Mouse (Mus musculus): ENCODE results near the gene Gria2.

DNA sequence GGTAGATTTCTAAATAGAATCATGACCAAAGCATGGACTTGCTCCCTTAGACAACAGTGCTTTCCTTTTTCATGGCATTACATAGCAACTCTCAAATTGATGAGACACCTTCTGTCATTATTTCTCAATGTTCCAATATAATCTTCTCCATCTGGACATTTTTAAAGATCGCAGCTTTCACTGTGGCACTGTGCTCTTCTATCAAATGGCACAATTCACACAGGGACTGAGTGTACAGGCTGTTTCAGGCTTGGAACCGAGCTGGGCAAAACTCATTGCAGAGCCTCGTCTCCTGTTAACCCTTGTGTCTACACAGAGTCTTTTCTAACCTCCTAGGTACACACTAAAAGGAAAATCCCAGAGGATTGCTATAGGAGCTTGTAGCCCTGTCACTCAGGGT lies 77.4 kb downstream of the Gria2 start:
- TF ChIP-seq CTCF (IDR thresholded peaks at IDR 0.05; ENCODE audit: insufficient read depth, low read length) = no peak
- no peak for TF ChIP-seq POLR2A (IDR thresholded peaks at IDR 0.05; ENCODE audit: borderline replicate concordance, extremely low read depth, low read depth, low read length)

Data from lung, adult 2 months (tissue).